Mouse (Mus musculus) retina, postnatal 1 day (tissue): ENCODE data around the gene Rnf227.

Experiments used
- DNase-seq: peaks from one replicate; pipeline ENCODE4 v3.0.0-alpha.2; 2012

The Rnf227 gene

DNA sequence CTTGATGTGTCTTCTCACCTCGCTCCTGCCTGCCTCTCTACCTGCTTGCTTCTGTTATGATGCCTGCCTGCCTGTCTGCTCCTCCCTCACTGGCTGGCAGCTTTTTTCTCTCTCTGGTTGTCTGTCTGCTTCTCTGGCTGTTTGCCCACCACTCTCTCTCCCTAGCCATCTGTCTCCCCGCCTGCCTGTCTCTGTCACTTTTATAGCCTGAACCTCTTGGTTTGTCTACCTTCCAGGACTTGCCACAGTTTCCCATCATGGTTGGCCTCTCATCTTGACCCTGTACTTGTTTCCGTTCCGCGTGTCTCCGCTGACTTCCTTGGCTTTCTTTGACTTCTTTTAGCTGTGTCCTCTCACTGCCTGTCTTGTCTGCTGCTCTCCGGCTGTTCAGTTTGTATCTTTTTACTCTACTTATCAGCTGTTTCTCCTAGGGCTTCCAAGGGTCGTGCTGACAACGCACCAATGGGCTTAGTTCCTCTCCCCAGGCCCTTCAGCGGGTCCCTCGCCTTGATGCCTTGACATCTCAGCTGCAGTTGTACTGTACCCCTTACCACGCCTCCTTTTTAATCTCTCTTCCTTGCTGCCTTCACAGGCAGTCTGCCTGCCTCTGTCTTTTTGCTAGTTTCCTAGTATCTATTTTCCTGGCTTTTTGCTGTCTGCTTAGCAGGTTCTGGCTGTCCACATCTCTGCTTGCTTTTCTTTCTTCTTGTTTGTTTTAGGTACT lies 32.0 kb downstream of the Rnf227 start:
- peak; percentile 52 for DNase-seq

DNA sequence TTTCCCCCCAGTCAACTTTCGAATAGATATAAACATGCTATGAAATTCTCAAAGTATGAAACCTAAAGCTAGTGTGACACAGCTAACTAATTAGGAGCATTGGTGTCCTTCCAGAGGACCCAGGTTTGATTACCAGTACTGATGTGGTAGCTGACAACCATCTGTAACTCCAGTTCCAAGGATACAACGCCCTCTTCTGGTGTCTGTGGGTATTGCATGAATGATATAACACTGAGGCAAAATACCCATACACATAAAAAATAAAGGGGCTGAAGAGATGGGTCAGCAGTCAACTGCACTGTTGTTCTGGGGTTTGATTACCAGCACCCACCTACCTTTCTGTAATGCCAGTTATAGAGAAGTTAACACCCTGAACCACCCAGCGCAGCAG lies 32.5 kb downstream of the Rnf227 start:
- DNase-seq, result peak; percentile 35

DNA sequence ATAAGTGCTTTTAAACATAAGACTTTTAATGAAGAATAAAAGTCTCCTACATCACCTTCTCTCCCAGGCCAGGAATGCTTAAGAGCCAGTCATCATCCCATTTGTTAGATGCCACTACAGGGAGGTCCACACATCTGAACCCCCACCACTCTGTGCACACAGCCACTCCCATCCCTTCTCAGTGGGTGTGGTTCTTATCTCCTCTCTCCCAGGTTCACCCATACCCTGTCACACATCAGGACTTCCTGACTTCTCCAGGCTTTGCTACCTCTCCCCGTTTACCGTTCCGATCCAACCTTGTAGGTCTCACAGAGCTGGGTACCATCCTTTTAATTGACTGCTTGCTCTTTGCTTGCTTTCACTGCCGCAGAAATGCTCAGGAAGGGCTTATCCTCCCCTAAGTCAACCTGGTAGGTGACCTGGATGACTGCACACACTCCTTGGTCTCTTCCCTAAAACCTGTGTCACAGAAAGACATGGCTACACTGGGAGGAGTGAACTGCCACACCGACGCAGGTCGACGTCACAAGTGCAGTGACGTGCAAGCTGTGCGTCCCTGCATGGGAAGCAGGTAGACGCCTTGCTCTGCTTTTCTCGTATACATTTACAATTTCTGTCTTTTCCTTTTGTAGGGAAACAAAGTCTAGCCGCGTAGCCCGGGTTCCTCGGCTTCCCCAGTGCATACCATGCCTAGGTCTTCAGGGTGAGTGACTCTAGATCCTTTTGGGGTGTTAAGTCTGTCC lies 33.1 kb downstream of the Rnf227 start:
- DNase-seq, result no peak

DNA sequence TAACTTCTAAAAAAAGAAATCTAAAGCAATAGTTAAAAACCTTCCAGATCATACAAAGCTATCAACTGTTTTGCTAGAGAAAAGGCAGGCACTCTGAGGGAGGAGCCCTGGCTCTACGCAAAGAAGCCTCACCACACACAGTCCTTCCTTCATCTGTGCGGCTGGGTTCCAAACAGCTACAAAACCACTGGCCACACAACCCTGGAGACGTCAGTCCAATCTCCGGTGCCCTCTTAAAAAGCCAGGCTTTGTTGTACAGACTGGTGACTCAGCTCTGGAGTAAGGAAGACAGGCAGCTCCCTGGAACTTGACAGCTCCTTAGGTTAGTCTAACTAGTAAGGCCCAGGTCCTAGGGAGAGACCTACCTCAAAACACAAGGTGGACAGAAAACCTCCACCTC lies 35.4 kb downstream of the Rnf227 start:
- no peak for DNase-seq

DNA sequence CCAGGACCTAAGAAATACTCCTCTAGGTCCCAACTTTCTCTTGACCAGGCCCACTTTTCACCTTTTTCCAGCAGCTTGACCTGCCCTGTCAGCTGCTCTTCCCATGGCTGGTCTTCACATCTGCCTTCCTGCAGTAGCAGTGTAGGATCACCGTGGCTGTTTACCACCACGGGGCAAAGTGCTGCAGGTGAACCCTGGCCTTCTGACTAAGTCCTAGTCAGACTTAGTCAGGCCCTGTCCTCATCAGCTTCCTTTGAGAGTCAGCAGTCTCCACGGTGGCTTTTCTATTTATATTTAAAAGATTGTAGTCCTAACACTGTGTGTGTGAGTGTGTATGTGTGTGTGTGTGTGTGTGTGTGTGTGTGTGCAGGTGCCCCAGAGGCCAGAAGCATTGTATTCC lies 37.5 kb downstream of the Rnf227 start:
- DNase-seq, result no peak

DNA sequence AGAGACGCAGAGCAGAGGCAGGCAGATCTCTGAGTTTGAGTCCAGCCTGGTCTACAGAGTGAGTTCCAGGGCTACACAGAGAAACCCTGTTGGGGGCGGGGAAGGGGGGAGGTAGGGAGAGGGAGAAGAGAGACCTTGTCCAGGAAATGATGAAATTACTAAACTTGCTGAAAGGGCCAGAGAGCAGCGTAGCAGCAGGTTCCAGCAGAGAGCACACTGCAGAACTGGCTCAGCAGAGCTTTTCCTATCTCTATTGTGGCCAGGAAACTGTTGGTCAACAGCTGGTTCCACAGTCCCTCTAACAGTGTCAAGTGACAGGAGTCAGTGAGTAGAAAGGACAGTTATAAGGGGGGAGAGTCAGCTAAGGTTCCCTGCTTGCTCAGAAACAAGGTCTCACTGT lies 39.3 kb downstream of the Rnf227 start:
- no peak for DNase-seq

DNA sequence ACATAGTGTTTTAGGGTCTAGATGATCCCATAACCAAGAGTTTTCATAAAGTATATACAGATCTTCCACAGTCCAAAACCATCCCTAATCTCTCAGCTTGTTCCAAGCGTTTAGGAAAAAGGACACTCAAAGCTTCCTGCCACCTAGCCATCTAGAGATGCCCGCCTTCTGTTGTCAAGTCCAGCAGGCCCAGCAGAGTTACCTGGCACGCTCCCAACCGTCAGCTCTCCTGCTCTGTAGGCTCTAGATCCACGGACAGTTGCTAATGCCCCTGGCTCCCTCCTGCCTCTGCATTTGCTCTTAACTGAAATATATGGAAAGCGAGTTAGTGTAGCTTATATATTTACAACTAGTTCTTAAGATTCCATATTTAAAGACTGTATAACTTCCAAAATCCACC lies 41.1 kb downstream of the Rnf227 start:
- no peak for DNase-seq

DNA sequence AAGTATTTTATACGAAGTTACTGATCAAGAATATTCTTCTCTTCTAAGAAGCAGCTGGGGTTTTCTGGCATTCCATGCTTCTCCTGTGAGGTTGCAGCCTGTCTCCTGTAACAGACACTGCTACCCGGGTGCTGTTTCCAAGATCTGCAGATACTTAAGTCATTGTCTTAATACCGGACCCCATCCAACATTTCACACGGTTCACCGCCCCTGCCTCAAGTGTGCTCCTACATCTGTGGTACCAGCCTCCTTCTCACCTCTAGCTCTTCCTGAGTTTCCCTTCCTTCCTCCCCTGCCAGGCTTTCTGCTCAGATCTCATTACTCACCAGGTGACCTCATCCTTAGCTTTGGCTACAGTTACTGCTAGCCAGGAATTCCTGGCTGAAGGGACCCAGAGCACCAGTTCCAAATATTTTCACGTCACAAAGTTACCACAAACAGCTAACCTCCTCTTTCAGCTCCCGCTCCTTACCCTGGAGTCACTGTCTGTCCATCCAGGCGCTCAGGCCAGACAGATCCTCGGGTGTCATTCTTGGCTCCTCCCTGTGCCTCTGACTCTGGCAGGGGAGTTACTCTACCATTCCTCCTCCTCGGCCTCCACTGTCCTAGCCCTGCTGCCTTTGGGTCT lies 42.3 kb downstream of the Rnf227 start:
- no peak for DNase-seq

DNA sequence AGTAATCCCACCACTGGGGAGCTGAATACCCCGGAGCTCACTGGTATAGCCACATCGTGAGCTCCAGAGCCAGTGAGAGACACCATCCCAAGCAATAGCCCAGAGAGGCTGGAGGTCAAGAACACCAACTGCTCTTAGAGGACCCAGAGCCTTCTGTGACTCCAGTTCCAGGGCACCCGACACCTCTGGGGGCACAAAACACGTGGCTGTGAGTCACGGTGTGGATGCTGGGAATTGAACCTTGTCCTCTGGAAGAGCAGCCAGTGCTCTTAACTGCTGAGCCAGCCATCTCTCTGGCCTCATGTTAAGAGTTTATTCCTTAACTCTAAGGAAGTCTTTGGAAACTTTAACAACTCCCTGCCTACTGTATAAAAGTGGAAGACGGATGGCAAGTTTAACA lies 44.7 kb downstream of the Rnf227 start:
- DNase-seq, result no peak

DNA sequence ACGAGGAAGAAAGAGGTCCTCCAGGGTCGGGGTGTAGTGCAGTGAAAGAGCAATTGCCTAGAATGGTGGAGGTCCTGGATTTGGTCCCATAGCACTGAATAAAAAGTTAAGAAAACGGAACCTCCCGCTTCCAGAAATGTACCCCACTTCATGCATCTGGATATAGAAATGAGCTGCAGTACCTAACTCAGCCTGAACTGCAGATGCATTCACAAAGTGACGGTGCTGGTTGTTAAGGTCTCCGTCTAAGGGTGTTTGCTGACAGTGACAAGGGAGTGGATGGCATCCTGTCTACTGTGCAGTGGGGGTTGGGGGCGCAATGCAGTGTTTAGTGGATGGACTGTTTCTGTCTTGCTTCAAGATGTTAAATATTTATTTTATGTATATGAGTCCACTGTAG lies 46.5 kb downstream of the Rnf227 start:
- DNase-seq, result peak; percentile 4

DNA sequence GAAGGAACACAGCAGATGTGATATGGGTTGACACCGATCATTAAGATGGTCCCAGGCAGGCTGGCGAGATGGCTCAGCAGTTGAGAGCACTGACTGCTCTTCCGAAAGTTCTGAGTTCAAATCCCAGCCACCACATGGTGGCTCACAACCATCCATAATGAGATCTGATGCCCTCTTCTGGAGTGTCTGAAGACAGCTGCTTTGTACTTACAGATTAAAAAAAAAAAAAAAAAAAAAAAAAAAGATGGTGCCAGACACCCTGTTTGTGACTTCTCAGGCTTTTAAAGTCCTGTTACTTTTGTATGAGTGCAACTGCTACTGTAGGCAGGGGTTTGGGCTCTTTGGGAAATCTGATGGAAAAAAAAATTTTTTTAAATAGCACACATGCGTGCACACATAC lies 48.4 kb downstream of the Rnf227 start:
- DNase-seq, result no peak

DNA sequence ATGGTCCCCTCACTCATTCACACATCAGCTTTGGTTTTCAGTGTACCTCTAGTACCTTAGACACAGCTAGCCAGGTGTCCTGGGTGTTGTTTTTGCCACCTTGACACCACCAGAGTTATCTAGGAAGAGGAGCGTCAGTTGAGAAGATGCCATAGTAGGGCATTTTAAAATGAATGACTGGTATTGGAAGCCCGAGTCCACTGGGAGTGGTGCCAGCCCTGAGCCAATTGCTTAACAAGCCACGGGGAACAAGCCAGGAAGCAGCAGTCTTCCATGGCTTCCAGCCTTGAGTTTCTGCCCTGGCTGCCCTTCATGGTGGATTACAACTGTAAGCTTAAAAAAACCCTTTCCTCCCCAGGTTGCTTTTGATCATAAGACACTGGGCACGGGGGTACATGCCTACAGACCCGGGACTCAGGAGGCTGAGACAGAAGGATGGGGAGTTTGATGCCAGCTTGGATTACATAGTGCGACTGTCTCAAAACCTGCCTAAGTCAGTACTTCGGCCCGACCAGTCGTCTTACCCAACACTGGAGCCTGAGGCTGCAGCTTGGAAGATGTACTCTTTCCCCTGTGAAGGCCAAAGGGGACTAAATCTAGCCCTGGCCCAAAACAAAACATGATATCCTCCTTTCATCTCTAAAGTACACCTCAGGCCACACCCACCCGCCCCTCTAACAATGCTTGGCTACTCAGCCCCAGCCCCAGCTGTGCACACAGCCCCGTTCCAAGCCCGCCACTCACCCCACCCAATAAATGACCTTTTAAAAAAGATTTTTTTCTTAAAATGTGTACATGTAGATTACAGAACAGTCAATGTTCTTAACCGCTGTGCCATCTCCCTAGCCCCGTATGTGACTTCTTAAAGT lies 49.5 kb downstream of the Rnf227 start:
- DNase-seq, result no peak

DNA sequence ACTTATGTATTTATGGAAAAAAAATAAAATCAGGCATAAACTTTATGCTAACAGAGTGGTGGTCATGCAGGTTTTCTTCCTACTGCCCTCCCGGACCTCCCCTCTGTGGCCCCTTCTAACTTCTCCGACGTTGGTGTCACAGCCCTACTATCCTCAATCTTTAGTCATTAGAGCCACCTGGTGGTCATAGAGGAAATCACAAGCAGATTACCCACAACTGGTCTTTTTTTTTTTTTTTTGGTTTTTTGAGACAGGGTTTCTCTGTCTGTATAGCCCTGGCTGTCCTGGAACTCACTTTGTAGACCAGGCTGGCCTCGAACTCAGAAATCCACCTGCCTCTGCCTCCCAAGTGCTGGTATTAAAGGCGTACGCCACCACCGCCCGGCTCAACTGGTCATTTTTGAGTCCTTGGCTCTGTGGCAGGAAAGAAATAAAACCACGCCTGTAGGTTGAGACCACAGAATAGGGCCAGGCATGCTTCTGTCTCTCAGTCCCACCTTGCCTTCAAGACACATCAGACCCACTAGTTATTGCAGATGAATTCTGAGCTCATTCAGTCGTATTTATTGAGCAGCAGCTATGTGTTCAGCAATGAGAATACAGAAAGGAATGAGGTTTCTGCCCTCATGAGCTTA lies 50.3 kb downstream of the Rnf227 start:
- peak; percentile 88 for DNase-seq
